Mouse (Mus musculus) thymus, adult 2 months (tissue): Measurements from ENCODE around the gene Trim2. TPM values are rescaled to one million over a fixed set of nuclear protein-coding genes. Genes with fewer than 3 reads are reported as not detected.

ENCODE experiments used
- DNase-seq: peaks from one replicate; pipeline ENCODE4 v3.0.0; 2021
- H3K27ac ChIP-seq: fragments of 200-500 bp; 2 replicates; pipeline ENCODE4 v1.5.1; 2012; ENCODE audit warnings: low read length, control low read depth; ENCODE audit not compliant: control insufficient read depth, insufficient read depth
- H3K27me3 ChIP-seq: fragments of 200-500 bp; 2 replicates; pipeline ENCODE4 v1.6.1; 2012; ENCODE audit warnings: mild to moderate bottlenecking, low read length, moderate library complexity, mixed read lengths; ENCODE audit not compliant: control insufficient read depth, insufficient read depth
- H3K36me3 ChIP-seq: fragments of 200-500 bp; 2 replicates; pipeline ENCODE4 v1.6.1; 2012; ENCODE audit warnings: mild to moderate bottlenecking, low read length, moderate library complexity; ENCODE audit not compliant: control insufficient read depth, insufficient read depth
- H3K4me1 ChIP-seq: fragments of 200-500 bp; replicated peaks from 2 replicates; pipeline ENCODE4 v1.6.1; 2012; ENCODE audit warnings: low read length; ENCODE audit not compliant: control insufficient read depth, insufficient read depth
- H3K4me3 ChIP-seq: fragments of 200-500 bp; 2 replicates; pipeline ENCODE4 v1.5.1; 2012; ENCODE audit warnings: mild to moderate bottlenecking, low read length, control low read depth, moderate library complexity; ENCODE audit not compliant: control insufficient read depth, insufficient read depth
- CTCF ChIP-seq: fragments of 200-500 bp; IDR thresholded peaks from 2 replicates; pipeline ENCODE4 v1.5.1; 2012; ENCODE audit warnings: mild to moderate bottlenecking, control low read depth, low read length, moderate library complexity, borderline replicate concordance; ENCODE audit not compliant: control insufficient read depth, poor library complexity, insufficient read depth; ENCODE audit errors: extremely low read depth
- POLR2A ChIP-seq: fragments of 200-500 bp; IDR thresholded peaks from 2 replicates; pipeline ENCODE4 v1.6.1; 2012; ENCODE audit warnings: mild to moderate bottlenecking, low read length, control low read depth, moderate library complexity; ENCODE audit not compliant: control insufficient read depth, poor library complexity, insufficient read depth; ENCODE audit errors: extremely low read depth
- WGBS: fragments of 180-500 bp; shearing (Covaris S2); methylation state at CpG from one replicate; pipeline ENCODE4 v1.1.7; 2018; 5-methylcytosine and 5-hydroxymethylcytosine counted together
- polyA plus RNA-seq: library from polyadenylated mRNA; depleted of rRNA; stranded (reverse); fragments of >200 nt; gene quantifications from 2 replicates; pipeline ENCODE4 v1.2.3, GENCODE M21; 2012

Gene Trim2
- polyA plus RNA-seq, 1 experiment: 4.2 TPM

DNA sequence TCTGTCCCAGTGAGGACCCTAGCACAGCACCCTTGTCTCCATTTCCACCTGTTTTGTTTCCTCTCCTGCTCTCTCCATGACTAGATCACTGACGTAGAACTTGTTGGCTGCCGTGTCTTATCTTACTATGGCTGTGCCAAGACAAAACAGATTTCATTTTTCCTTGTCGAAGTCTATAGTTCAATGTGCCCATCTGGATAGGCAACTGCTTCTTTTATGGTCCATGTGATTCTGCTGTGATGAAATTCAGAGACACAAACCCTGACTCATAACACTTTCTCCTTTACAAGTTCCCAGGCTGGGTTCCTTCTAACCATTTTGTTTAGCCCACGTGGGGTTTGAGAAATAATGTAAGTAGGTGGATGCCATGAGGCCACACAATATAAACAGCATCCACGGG, 140.6 kb downstream of the Trim2 start:
- no peak overlapping the region for H3K4me3 ChIP-seq
- DNase-seq: no peak
- H3K27me3 ChIP-seq: no peaks in the 10 kb centered on the region
- no peaks in the 10 kb centered on the region for H3K36me3 ChIP-seq
- TF ChIP-seq POLR2A (no peak), CTCF (no peak)
- WGBS: 94% methylated on average over 5 of the region's 5 CpGs
- H3K4me1 ChIP-seq: peaks cover 8% of the 10 kb centered on the region
- no peak overlapping the region for H3K27ac ChIP-seq

DNA sequence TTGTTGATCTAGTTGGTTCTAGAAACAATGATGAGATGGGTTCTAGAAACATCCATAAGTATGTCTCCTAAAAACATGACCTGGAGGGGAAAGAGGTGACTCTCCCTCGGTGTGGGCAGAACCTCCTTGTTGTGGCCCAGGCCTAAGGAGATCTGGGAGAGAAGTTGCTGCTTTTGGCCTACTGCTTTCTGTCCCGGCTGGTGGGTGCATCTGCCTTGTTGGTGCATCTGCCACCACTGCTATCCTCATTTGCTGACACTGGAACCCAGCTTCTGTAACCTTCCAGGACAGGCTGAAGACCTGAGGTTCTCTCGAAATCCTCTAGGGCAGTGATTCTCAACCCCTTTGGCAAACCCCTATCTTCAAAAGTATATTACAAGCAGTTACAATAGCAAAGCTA, 141.3 kb downstream of the Trim2 start:
- DNase-seq: no peak
- H3K4me3 ChIP-seq: no peak overlapping the region
- peaks cover 6% of the 10 kb centered on the region for H3K4me1 ChIP-seq
- 97% methylated on average over 3 of the region's 3 CpGs for WGBS
- no peaks in the 10 kb centered on the region for H3K27me3 ChIP-seq
- TF ChIP-seq CTCF: no peak
- TF ChIP-seq POLR2A: no peak
- no peak overlapping the region for H3K27ac ChIP-seq
- no peaks in the 10 kb centered on the region for H3K36me3 ChIP-seq

GRCm38 (mm10) chr3:84157559-84158350, 148.9 kb downstream of the Trim2 start:
- TF ChIP-seq CTCF (no peak), POLR2A (no peak)
- 96% methylated on average over 4 of the region's 4 CpGs for WGBS
- H3K4me3 ChIP-seq: no peak overlapping the region
- no peaks in the 10 kb centered on the region for H3K36me3 ChIP-seq
- no peak overlapping the region for H3K27ac ChIP-seq
- DNase-seq: no peak
- H3K27me3 ChIP-seq: no peaks in the 10 kb centered on the region
- H3K4me1 ChIP-seq: peaks cover 4% of the 10 kb centered on the region

- Histone ChIP-seq H3K4me3 (no peak overlapping the region), H3K27me3 (no peaks in the 10 kb centered on the region), H3K27ac (no peak overlapping the region), H3K36me3 (no peaks in the 10 kb centered on the region), H3K4me1 (peaks cover 4% of the 10 kb centered on the region)
- DNase-seq: no peak
- WGBS: 94% methylated on average over 4 of the region's 4 CpGs
- no peak for TF ChIP-seq POLR2A
- TF ChIP-seq CTCF: no peak
Measured at GRCm38 (mm10) chr3:84157011-84157410, 149.7 kb downstream of the Trim2 start.

GRCm38 (mm10) chr3:84156105-84156504, 150.6 kb downstream of the Trim2 start:
- H3K4me1 ChIP-seq: peaks cover 4% of the 10 kb centered on the region
- no peak overlapping the region for H3K27ac ChIP-seq
- TF ChIP-seq CTCF (no peak), POLR2A (no peak)
- no peak for DNase-seq
- no peaks in the 10 kb centered on the region for H3K27me3 ChIP-seq
- H3K4me3 ChIP-seq: no peak overlapping the region
- 54% methylated on average over 6 of the region's 6 CpGs for WGBS
- no peaks in the 10 kb centered on the region for H3K36me3 ChIP-seq

- Histone ChIP-seq H3K4me1 (peaks cover 4% of the 10 kb centered on the region), H3K27me3 (no peaks in the 10 kb centered on the region), H3K36me3 (no peaks in the 10 kb centered on the region), H3K27ac (no peak within 1 kb of the TSS), H3K4me3 (peak within 1 kb of the TSS; percentile 45)
- TF ChIP-seq POLR2A (0 out of 2 replicates have a peak, but pooled peaks have one; percentile 56), CTCF (peak; percentile 93)
- peak; percentile 98 for DNase-seq
- under 1% methylated on average over 29 of the region's 29 CpGs for WGBS
Measured at GRCm38 (mm10) chr3:84155558-84156006, 151.1 kb downstream of the Trim2 start, which contains the start of gene Mnd1. TSS of gene Mnd1 (minus strand) at chr3:84155786.

DNA sequence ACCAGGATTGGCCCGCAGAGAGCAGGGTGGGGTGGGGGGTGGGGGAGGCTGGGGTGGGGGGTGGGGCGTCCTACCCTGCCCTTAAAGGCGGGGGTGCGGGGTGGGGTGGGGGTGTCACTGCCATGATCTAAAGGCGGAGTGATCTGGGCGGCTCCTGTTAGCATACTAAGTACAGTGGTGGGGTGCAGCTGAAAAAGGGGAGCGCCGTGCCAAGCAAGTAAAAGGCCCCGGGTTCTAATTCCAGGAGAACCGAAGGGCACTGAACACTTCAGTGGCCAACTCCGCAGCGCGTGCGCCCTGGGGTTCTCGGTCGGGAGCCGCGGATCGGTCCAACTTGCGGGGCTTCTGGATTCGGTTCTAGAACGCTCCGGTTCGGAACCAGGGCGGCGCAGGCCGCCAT, 151.5 kb downstream of the Trim2 start:
- WGBS: under 1% methylated on average over 27 of the region's 27 CpGs
- Histone ChIP-seq H3K4me3 (peak overlapping the region; percentile 44), H3K27me3 (no peaks in the 10 kb centered on the region), H3K27ac (no peak overlapping the region), H3K4me1 (peaks cover 4% of the 10 kb centered on the region), H3K36me3 (no peaks in the 10 kb centered on the region)
- TF ChIP-seq CTCF: no peak
- no peak for TF ChIP-seq POLR2A
- DNase-seq: no peak

GRCm38 (mm10) chr3:84154721-84155141, 151.9 kb downstream of the Trim2 start:
- 4% methylated on average over 12 of the region's 12 CpGs for WGBS
- Histone ChIP-seq H3K27me3 (no peaks in the 10 kb centered on the region), H3K36me3 (no peaks in the 10 kb centered on the region), H3K4me3 (no peak overlapping the region), H3K4me1 (peaks cover 4% of the 10 kb centered on the region), H3K27ac (no peak overlapping the region)
- TF ChIP-seq CTCF: no peak
- no peak for TF ChIP-seq POLR2A
- no peak for DNase-seq
